Mouse (Mus musculus): ENCODE results near the gene Pla2g3. TPM values are rescaled to one million over a fixed set of nuclear protein-coding genes. Genes with fewer than 3 reads are reported as not detected.

Pla2g3 gene
- total RNA-seq, 1 experiment from 2014 or later = 0.70 TPM

DNA sequence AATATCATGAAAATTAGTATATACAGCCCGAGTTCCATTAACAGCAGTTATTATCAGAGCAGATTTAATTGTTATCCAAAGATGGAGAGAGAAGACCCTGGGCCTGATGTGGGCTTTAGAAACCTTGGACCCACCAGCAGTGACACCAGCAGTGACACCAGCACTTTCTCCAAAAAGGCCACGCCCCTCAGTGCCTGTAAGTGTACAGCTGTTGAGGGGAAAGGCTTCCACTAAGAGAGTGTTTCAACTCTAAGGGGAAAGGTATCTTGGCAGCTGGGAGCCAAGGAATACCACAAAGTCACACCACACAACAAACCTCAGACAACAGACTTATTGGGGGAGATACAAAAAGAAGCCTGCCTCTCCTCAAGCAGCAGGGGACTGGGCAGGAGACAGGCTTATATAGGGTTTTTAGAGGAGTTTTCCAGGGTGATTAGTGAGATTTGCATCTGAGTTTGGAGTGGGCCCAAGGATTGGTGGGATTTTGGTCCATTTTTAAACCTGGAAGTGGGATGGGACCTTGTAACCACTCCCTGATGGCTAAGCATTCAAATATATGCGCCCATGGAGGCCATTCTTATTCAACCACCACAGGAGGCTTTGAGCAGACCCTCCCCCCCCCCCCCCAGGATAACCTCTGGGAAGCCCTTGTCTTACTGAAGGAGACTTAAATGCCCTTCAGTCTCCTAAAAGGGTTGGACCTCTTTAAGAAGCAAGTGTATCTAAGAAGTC lies 60.6 kb downstream of the Pla2g3 start:
- no peak for ATAC-seq (ENCODE audit: extremely low read depth, insufficient number of reproducible peaks, low FRiP score, poor library complexity, severe bottlenecking)

Other genes starting within 250 kb of the Pla2g3 start
- gene Drg1, start 221.9 kb upstream of the Pla2g3 start, total RNA-seq (2017) = 129 and 137 TPM in 2 replicates
- gene Patz1, start 199.4 kb upstream of the Pla2g3 start, total RNA-seq (2017) = 52.3 and 60.4 TPM in 2 replicates
- 62.5 and 68.5 TPM in 2 replicates for gene Pik3ip1, start 157.9 kb upstream of the Pla2g3 start, total RNA-seq (2017)
- 46.5 and 53.3 TPM in 2 replicates for gene Limk2, start 79.1 kb upstream of the Pla2g3 start, total RNA-seq (2017)
- 18.4 and 22.3 TPM in 2 replicates for gene Rnf185, start 35.9 kb upstream of the Pla2g3 start, total RNA-seq (2017)
- 0.70 and 1.4 TPM in 2 replicates for gene Inpp5j, start 16.5 kb downstream of the Pla2g3 start, total RNA-seq (2017)
- 0.86 and 2.0 TPM in 2 replicates for gene Selenom, start 26.4 kb downstream of the Pla2g3 start, total RNA-seq (2017)
- gene Smtn, start 52.3 kb downstream of the Pla2g3 start, total RNA-seq (2017) = 2.2 and 3.1 TPM in 2 replicates
- 29.5 and 30.0 TPM in 2 replicates for gene Morc2a, start 160.9 kb downstream of the Pla2g3 start, total RNA-seq (2017)

Data from neutrophil, adult 5-6 weeks (primary cell).